Mouse (Mus musculus) cerebellum, adult 9-10 months (tissue): Measurements from ENCODE around the gene Inhbe.
A peak's percentile ranks its signal among the peaks of the same experiment; 100 is the strongest.

Experiments
- DNase-seq: peaks from one replicate; pipeline ENCODE4 v3.0.0; 2022

Gene Inhbe

DNA sequence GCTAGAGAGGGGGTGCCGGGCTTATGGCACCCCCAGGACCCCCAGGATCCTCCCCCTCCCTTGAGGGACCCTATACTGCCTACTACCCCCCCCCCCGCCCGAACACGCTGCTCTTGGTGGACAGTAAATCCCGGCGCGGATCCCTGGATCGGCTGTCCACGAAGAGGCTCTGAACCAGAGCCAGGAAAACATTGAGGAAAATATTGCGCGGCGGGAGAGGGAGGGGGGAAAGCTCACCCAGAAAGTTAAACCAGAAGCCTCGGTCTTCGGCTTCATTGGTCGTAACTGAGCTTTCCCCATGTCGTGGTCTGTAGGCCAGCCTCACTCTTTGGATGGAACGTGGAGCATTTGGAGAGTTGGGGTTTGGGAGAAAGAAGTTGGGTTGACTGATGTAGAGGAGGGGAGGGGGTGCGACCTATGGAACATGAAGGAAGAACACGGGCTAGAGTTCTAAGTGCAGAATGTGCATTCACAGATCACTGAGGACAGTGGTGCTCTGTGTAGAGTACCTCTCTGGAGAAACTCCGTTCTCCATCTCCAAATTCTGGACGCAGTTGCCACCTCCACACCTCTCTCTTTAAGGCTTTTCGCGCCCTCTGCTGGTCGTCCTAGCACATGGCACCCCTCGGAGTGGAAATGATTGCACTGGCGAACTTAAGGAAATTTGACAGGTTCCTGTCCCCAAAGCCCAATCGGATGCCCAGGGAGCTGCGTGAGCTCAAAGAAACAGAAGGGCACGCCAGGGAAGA is 12.1 kb downstream of the Inhbe start, which contains the start of gene Gli1:
Gli1 (minus strand) TSS at position 84 of the 749 bp plus-strand sequence.
- peak; percentile 89 for DNase-seq

DNA sequence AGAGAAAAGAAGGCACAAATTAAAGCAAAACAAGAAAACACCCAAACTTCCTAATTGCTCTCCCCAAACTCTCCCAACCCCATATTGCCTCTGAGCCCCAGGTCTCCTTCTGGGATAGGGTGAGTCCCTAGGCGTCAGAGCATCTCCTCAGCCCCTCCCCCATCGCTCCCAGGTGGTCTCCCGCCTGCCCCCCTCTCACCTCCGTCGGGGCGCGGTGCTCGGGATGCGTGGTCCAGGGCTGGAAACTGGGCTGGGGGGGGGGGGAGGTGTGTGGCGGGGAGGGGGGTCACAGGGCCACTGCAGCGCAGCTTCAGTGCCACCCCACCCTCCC is 12.9 kb downstream of the Inhbe start:
- DNase-seq = no peak

DNA sequence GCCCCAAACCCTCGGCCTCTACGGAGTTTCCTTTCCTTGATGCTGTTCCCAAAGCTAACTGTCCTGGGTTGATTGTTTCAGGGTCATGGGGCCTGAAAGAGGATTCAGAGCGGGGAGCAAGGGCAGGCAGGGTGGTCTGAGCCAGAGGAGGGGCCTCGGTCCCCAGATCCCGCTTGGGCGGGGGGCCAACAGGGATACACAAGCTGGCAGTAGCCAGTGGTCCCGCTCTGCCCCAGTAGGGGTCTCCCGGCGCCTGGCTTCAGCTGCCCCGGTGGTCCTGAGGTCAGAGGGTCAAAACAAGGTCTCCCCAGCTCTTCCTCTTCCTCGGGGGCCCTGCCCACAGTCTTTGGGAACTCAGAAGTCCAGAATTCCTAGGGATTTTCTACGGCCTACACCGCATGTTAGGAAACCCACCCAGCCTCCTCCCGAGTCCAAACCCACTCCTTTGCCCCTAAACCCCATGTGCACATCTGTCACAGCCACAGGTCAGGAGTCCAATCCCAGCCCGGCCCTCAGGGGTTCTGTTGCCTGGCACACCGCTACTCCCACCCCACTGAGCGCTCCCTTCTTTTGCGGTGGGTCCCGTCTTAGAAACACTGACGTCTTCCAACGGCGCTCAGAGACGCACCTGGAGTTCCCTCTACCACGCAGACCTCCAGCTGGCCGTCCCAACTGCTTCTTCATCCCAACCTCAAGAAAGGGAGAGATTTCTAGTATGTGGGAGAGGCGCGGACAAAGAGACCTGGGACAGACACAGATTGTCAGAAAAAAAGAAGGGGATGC is 13.4 kb downstream of the Inhbe start:
- no peak for DNase-seq

DNA sequence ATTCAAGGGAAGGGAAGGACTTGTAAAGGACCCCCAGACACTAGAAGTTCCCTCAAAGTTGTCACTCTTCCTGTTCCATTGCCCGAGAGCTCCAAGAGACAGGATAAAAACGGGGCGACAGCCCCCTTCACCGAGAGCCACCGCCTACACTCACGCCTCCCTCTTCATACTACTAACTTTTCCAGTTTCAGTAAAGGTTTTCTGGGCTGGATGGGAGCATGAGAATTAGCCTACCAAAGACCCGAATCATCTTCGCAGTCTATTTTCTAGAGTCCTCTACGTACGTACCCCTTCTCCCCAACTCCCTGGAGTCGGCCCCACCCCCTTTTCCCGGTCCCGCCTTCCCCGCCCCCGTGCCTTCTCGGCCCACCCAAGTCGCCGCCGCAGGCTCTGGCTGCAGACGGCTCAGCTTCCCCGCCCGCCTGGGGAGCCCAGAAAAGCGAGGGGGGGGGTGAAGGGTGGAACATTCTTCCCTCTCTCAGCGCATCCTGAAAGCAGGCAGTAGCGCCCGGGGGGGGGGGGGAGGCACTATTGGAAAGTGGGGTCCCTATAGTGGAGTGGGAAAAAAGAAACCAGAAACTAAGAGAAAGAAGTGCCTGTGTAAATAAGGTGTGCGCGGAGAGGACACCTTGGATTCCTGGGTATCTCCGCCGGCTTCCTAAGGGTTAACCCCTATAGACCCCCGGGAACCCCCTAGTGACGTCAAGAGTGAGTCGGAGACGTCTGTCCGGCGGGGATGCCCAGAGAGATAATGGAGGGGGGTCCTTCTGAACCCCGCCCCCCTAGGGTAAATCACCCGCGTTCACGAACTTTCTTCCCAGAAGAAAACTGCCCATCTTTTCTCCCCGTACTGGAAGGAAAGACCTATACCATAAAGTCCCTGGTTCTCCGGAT is 14.3 kb downstream of the Inhbe start:
- no peak for DNase-seq

DNA sequence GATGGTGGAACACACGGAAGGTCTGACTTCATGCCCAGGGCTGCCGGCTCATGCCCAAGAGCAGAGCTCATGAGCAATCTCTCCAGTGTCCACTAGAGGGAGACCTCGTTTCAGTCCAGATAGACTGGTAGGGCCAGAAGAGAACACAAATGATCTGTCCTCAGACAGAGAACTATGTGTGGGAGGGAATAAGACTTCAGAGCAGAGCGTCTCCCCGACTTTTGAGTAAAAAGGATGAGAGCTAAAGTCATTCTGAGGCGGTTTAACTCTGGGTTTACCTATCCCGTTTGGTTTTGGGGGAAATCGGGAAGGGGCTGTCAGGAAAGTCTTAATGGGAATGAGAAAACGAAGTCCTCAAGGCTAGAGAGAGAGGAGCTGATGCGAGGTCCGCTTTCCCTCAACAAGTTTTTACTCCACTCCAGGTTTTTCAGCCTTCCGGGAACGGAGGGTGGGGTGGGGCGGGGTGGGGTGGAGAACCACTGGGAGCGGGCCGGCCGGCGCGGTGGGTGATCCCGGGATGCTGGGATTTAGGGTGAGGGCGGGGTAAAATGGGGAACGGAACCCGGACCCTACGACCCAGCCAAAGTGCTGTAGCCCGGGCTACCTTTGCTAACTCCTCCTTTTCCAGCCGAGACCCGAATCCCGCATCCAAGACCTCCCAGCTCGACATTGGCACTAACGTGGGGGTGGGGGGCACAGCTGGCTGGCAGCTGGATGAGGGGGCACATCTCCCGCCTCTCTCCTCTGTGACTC is 15.1 kb downstream of the Inhbe start:
- peak; percentile 94 for DNase-seq

DNA sequence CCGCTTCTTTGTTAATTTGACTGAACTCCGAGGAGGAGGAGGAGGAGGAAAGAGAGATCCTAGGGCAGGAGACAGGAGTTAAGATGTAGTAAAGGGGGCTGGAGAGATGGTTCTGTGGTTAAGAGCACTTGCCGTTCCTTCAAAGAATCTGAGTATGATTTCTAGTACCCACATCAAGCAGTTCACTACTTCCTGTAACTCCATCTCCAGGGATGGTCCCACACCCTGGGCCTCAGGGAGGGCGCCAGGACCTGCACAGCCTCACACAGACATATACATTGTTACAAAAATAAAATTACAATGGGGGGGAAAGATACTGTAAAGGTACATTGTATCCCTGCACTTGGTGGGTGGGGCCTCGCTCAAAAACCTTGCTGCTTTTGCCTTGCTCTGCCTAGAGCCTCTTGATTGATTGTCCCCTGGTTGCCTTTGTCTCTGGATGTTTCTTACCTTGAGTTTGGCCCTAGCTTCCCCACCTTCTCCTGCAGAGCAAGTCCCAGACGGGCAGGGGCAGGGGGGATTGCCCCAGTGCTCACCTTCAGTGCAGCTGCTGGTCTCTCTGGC is 16.6 kb downstream of the Inhbe start:
- DNase-seq = no peak

DNA sequence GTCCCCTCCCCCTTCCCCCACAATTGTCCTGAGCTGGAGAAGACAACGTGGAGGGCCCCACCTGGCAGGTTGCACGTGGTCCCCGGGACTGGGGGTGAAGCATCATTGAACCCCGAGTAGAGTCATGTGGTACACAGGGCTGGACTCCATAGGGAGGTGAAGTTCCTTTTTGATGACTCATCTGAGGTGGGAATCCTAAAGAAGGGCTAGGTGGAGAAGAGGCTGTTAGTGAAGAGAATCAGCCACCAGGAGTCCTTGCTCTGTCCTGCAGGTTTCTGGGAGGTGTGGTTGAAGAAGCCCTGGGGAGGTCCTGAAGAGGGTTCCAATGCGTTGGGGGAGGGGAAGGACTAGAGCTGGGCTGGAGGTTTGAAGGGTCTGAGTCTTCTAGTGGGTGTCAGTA is 17.3 kb downstream of the Inhbe start:
- no peak for DNase-seq

DNA sequence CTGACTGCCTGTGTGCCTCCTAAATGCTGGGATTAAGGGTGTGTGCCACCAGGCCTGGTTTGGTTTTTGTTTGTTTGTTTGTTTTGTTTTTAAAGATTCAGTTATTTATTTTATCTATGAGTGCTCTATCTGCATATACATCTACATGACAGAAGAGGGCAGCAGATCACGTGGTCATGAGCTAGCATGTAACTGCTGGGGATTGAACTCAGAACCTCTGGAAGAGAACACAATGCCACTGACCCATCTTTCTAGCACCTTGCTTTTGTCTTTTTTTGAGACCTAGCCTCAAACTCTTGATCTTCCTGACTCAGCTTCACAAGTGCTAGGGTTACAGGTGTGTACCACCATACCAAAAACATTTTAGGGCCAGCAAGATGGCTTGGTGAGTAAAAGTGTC is 18.9 kb downstream of the Inhbe start:
- DNase-seq = no peak

DNA sequence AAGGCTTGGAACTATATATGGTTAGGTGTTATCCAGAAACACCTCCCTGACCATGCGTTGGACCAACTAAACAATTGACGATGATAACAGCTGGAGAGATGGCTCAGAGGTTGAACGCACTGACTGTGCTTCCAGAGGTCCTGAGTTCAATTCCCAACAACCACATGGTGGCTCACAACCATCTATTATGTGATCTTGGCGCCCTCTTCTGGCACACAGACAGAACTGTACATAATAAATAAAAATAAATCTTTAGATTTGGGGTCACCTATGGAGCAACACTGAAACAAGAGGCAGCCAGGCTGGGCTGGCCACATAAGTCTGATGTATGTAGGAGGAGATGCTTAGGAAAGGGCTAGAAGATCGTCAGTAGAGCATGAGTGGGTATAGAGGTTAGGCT is 21.1 kb downstream of the Inhbe start:
- no peak for DNase-seq

DNA sequence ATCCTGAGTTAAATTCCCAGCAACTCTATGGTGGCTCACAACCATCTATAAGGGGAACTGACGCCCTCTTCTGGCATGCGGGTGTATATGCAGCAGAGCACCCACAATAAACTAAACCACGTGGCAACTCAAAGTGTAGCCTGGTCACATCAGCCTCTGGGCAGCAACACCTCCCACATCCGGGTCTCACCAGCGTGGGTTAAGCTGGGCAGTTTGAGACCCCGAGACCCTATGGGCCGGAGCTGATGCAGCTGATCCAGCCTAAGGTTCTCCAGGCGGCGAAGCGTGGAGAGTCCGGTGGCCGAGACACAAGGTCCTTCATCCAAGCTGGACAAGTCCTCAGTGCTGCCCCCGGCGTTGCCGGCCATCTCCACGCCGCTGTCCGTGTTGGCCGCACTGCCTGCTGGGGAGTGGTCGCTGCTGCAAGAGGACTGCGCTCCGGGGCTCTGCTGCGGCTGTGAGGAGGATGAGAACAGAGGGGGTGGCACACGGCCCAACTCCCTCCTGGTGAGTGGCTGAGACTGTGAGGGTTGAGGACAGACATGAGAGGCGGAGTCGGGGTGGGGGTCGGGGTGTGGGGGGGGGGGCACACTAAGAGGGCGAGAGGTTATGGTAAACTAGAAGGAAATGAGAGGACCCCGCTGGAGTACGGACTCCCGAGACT is 21.9 kb downstream of the Inhbe start:
- DNase-seq = no peak

DNA sequence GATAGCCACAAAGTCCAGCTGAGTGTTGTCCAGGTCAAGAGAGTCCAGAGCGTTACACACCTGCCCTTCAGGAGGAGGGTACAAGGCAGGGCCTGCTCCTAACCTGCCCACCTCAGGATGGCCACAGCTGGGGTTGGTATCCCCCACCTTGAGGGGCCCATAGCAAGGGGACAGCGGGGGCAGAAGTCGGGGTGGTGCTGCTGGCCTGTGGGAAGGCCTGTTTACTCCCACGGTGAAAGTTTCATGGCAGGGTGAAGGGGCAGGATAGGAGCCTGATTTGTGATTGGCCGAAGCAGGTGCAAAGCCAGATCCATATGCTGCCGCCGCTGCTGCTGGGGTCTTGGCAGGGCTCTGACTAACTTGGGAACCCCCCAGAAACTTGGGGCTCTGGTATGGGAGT is 24.0 kb downstream of the Inhbe start:
- no peak for DNase-seq

DNA sequence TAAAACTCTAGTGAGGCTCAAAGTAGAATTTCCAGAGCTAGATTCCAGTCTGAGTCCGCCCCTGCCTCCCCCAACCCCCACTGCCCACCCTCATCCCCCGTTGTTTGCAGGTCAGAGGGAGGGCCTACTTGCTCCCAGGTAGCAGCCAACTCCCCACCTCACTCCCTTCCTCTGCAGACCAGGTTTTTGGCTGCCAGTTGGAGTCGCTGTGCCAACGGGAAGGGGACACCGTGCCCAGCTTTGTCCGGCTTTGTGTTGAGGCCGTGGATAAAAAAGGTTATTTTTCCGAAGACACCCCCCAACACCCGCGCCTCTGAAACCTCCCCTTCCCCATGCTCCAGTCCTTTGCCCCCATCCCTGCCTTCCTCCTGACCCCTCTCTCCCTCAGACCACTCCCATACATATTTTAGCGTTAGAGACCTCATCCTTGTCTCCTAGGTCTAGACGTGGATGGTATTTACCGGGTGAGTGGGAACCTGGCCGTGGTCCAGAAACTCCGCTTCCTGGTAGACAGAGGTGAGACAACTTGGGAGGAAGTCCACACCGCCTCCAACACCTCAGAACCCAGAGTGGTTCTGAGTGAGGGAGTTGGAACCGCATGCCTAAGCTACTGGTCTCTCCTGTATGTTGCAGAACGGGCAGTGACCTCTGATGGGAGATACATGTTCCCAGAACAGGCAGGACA is 26.6 kb downstream of the Inhbe start:
- DNase-seq = no peak

DNA sequence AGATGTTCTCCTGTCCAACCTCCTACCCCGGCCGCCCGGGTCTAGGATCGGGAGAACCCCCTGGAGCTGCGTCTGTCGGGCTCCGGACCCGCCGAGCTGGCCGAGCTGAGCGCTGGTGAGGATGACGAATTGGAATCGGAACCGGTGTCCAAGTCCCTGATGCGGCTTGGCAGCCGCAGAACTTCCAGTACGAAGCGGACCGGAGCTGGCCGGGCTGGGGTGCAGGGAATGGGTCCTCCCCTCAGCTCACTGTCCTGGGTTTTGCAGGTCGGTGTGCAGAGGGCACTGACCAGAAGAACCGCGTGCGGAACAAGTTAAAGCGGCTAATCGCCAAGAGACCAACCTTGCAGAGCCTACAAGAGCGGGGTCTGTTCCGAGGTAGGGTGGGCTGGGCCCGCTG is 27.4 kb downstream of the Inhbe start:
- DNase-seq = no peak

DNA sequence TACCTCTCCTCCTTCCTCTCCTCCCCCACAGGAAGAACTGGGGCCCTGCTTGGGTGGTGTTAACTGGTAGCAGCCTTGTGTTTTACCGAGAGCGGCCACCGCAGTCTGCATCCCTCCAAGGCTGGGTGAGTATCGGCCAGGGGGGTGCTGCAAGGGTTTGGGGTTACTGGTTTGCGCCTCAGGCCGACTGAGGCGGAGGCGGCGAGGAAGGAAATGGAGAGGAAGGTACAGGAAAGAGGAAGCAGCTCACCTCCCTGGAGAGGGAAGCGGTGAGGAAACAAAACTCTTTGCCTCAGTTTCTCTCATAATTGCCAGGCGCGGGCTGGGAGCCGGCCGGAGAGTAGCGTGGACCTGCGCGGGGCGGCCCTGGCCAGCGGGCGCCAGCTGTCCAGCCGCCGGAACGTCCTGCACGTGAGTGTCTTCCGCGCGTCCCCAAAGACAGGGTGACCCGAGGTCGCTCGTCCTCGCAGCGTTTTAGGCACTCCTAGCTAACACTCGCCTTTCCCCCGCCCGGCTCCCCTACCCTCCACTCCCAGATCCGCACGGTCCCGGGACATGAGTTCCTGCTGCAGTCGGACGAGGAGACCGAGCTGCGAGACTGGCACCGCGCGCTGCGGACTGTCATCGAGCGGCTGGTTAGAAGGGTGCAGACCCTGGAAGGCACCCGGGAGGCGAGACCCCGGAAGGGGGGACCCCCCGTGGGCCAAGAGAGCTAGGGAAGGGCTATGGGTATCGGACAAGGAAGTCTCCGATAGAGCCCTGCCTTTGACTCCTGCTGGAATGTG is 28.0 kb downstream of the Inhbe start:
- DNase-seq = no peak

DNA sequence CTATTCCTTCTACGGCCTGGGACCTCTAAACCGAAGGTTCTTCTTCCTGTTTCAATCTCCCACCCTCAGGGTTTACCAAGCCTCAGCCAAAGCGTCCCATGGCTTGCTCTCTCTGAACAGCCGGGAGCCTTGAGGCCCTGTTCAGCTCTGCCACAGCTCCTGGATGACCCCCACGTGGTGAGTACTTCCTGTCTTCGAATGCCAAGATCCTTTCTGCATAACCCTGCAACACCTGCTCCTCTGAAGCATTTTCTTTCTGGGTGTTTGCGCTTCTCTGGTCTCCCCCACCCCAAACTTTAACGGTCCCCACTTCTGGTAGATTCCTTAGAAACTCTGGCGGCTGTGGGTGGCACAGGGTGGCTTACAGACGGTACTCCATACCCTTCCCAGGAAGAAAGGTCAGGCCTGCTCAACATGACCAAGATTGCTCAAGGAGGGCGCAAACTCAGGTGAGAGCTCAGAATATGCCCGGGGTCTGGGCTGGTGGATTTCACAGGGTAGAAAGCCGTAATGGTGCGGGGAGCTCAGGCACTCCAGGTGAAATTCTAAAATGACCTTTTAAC is 28.7 kb downstream of the Inhbe start:
- DNase-seq = no peak

DNA sequence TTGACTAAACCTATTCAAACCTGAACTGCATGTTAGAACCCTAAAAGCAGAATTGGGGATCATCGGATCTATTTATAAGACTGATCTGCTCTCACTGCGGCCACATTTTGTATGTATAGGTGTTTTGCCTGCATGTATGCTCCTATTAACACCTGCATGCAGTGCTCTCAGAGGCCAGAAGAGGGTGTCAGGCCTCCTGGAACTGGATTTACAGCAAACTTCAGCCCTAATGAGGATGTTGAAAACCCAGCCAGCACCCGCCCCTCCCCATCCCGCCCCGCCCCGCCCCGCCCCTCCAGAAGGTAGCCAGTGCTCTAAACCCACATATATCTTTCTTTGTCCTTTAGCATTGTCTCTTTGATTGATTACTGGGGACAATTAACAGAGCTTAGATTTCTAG is 29.7 kb downstream of the Inhbe start:
- DNase-seq = no peak

DNA sequence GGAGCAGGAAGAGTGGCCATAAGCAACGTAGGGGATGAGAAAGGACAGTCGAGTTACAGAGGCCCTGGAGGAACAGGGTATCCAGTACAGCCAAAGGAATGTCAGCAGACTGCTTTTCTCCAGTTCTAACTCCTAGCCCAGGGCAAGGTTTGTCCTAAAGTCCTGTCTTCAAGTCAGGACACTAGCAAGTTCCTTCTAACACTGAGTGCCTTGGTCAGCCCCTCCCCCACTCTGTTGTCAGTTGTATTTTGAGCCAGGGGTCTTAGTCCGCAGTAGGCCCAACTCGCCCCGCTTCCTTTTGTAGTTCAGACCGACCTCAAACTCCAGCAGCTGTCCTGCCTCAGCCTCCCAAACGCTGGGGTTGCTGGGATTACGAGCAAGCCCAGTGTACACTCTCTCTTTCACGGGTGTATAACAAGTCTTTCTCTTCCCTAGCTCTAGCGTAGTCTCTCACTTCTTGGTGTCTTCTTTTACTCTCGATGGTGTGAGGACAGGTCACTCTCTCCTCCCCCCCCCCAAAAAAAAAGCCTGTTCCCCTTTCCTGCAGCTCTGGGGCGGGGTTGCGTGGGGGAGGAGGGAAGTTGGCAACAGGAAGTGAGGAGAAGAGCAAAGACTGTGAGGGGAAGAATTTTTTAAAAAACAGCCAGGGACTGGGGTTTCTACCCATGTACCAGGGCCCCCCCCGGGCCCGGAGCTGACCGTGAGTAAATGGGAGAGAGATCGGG is 30.9 kb downstream of the Inhbe start:
- DNase-seq = no peak

DNA sequence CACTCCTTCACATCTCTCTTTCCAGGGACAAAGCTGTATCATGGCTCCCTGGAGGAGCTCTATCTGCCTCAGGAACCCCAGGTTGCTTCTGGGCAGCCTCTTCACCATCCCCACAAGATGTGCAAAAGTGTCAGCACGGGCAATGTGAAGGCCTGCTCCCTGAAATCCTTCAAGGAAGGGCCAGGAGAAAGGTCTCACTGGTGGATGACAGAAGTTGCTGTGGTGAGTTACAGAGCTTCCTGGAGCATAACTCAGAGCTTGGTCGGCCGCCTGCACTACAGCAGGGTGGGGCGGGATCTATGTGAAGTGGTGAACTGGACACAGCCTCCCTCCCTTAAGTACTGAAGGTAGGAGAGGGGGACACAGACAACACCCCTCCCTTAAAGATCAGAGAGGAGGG is 31.5 kb downstream of the Inhbe start:
- no peak for DNase-seq

DNA sequence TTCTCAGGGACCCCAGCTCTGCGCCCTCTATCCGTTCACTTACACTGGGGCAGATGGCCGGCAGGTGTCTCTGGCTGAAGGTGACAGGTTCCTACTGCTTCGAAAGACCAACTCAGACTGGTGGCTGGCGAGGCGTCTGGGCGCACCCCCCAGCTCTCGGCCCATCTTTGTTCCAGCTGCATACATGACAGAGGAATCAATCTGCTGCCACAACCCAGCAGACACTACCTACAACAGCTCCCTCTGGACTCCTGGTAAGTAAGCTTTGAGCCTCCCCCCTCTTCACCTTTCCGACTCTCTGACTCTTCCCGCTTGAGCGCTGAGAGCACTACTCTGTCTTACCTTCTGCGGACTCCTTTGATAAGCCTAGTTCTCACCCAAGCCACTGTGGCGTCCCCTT is 32.0 kb downstream of the Inhbe start:
- no peak for DNase-seq
